Mouse (Mus musculus) left cerebral cortex, adult 9 months (tissue): Measurements from ENCODE around the gene Pde7b.
A peak's percentile ranks its signal among the peaks of the same experiment; 100 is the strongest.

ENCODE experiments used
- DNase-seq, 2 experiments: peaks; one replicate each; pipeline ENCODE4 v3.0.0; 2022; ENCODE audit warnings: low spot score in 2 of 2

Gene Pde7b

DNA sequence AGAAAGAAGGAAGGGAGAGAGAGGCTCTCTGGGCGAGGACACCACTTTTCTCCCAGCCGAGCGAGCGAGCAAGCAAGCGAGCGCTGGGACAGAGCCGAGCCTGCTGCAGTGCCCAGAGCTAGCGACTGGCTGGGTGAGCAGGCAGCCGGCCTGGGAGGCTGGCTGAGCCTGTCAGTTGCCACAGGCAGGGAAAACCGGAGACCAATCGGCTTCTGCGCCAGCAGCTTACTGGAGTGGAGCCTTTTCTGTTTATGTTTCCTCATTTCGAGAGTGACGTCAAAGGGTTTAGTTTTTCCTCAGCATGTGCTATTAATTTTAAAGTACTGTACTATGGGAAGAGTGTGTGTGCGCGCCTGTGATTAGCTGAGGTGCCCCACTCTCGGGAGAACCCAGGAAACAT lies at the start of gene Pde7b:
Pde7b (minus strand) TSS at position 173 of the 400 bp plus-strand sequence.
- peak; percentile 51 to 78 for DNase-seq

DNA sequence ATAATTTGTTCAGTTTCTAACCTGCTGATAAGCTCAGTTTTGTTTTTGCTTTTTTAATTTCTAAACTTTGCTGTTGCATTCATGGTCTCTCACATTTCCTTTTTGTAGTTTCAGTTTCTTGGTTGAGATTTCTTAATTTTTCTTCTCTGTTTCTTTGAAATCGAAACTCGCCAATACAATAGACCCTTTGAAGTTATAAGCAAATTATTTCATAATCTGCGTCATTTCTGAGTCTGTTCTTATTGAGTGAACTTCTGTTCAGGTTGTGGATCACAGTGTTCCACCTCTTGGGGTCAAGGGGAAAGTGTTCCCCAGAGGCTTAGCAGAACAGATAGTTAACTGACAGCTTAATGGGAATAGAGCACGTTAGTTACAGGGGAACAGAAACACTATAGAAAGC lies 47.2 kb upstream of the Pde7b start:
- DNase-seq = no peak

DNA sequence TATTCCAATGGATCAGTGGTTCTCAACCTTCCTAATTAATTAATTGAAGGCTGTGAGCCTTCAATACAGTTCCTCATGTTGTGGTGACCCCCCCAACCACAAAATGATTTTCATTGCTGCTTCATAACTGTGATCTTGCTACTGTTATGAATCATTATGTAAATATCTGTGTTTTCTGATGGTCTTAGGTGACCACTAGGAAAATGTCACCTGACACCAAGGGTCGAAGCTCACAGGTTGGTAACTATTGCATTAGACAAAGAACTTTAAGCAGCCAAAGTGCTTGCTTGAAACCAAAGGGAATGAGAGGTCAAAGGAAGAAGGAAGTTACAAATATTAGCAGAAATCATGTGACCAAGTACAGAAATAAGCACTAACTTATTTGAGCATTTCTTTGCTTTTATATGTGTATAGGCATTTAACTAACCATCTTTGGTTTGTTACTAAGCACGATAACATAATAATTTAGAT lies 45.6 kb upstream of the Pde7b start:
- no peak for DNase-seq

DNA sequence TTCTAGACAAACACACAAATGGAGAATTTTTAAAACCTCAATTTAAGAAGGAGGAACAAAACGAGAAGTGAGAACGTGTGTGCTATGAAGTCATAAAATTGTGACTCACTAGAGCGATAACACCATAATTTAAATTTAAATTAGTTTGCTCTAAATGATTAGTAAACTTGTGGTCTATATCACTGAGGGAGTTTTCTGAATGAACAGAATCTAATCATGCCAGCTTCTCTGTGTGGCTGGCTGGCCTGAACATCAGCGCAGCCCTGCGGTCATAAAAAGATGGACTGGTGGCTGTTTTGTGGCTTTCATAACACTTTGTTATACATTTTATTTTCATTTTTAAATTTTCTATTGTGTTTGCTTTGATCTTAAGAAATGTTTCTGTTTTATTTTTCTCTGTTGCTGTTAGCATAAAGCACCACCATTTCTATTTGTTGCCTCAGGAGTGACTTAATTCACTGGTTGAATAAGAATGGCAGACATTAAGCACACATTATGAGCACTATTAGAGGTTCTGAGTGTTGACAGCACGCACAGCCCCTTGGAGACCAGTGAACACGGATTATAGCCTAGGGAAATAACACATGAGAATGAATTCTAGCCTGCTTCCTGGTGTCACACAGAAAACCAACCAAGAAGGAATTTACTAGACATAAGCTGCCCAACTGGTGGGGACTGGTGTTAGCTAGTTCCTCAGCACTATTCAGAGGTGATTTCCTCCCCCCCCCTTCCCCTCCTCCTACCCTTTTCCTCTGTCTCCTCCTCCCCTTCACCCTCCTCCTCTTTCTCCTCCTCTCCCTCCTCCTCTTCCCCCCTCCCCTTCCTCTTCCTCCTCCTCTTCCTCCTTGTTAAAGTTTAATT lies 44.9 kb upstream of the Pde7b start:
- no peak for DNase-seq

DNA sequence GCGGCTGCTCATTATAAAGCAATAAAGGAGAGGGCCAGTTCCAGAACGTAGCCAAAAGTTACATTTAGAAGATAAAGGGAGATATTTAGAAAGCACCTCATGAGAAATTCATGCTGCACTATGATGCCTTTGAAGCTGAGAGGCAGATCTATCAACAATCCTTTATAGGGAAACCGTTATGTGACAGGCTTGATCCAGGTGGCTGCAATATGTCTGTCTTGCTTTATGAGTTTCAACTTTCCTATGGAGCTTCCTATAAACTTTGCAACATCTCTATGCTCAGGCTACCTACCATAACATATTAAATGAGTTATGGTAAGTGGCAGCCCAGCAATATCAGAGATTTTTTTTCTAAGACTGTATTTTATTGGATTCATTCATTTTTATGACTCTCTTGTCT lies 39.5 kb upstream of the Pde7b start:
- no peak for DNase-seq

DNA sequence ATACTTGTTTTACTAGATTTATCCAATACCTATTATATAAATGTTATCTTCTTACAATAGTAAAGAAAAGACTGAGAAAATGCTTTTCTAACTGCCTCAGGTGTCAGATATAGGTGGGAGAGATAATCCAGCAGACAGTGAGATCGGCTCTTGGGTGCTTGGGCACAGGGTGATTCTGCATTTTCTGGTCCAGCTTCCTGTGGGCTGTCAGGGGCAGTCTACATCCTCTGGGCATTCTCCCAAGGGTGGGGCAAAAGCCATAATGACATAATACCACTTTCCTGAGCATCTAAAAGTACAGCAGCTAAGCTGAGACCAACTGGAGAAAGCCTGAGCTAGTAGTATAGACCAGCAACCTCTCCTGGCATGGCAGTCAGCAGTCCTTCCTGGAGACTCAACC lies 34.1 kb upstream of the Pde7b start:
- DNase-seq = no peak

DNA sequence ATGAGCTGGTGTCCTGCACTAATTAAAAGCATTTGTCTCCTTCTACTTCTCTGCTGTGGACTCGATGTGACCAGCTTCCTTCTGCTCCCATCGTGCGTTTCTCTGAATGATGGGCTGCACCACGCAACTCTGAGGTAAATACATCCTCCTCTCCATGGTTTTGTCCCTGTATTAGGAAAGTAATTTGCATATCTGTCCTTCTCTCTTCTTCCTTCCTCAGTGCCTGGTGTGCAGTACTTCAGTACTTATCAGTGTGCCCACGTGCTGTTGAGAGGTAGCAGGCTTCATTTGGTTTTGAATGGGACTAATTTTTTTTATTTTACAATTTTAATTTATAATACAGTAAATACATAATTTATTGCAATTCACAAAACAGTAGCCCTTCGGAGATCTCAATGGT lies 33.4 kb upstream of the Pde7b start:
- no peak for DNase-seq

DNA sequence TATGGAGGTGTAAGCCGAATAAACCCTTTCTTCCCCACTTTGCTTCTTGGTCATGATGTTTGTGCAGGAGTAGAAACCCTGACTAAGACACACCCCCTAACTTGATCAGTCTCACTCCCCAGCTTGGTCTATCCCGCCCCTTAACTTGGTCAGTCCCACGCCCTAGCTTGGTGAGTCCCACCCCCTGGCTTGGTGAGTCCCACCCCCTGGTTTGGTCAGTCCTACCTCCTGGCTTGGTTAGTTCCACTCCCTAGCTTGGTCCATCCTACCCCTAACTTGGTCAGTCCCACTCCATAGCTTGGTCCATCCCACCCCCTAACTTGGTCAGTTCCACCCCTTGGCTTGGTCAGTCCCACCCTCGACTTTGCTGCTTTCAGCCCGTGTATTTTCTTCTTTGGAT lies 31.3 kb upstream of the Pde7b start:
- DNase-seq = no peak

DNA sequence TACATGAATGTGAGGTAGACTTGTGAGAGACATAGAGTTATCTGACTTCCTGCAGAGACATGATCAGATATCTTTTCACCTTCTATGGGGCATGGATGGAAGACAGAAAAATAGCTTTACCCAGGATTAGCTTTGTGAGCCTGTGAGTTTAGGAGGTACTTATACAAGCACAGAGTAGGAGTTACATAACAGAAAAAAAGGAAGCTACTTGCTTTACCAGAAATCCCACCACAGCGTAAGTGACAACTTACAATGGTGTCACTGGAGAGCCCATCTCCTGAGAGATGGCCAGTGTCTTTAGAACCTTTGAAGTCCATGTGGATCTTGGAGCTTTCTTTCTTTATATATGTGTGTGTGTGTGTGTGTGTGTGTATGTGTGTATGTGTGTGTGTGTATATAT lies 28.0 kb upstream of the Pde7b start:
- no peak for DNase-seq

DNA sequence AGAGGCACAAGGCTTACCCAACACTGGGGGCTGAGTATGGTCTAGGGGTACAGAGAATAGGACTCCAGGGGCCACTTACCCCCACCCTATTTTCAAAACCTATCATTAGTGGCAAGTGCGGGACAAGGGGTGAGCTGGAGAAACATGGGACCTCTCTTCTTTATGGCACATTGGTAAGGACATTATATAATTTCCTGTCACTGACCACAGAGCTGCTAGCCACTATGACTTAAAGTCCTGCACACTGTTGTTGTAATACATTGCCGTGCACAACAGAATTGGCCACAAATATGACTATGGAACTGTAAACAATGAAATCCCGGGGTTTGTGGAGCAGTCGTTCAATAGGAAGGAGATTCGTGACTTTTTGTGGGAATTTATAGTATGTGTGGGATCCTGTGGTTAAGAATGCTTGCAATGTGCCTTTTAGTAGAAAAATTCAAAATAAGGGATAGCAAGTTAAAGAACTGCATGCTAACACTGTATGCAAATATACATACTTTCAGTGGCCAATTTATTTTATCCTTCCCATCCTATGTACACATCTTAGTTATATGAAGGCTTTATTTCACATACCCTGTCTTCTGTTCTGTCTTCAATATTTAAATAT lies 25.9 kb upstream of the Pde7b start:
- DNase-seq = no peak

DNA sequence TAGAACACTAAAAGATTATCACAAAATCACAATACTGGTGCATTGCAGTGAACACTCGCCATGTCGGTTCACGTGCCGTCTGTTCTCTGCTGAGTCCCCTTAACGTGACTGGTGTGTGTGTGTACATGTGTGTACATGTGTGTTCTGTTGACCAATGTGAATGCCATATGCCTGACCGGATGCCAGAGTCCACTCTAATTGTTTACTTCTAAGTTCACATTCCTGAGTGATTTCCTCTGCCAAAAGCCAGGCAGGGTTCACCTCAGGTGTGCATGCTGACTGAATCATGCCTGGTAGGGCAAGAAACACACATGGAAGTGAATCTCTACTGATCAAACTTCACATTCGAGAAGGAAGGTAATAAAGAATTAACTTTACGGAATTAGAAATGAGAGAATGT lies 24.1 kb upstream of the Pde7b start:
- no peak for DNase-seq

DNA sequence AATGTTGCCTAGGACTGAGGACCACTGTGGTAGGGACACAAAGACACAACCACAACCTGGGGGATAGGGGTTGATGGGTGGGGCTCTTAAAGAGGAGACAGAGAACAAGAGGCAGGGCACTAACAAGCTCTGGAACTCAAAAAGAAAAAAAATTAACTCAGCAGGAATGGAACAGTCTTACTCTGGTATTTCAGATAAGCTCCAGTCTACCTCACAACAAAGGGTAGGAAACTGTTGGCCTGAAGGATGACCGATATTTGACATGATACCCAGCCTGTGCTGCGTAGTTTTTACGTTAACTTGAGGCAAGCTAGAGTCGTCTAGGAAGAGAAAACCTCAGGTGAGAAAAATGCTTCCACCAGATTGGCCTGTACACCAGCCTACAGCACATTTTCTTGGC lies 22.4 kb upstream of the Pde7b start:
- DNase-seq = no peak

DNA sequence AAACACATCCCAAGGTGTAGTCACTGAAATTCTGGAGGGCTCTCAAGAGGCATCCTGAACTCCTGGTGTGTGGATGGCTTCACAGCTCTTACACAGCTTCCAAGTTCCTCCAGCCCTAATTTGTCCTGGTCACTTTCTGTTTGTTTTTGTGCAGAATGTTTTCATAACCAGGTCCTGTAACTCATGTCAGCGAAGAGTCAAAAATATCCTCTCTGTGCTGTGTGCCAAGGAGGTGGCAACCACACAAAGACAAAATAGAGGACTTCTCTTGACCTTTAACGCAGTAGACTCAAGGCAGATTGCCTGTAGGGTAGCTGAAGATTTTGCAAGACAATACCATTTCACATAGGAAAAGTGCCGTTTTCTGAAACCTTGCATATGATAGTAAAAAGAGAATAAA lies 14.9 kb upstream of the Pde7b start:
- no peak for DNase-seq

DNA sequence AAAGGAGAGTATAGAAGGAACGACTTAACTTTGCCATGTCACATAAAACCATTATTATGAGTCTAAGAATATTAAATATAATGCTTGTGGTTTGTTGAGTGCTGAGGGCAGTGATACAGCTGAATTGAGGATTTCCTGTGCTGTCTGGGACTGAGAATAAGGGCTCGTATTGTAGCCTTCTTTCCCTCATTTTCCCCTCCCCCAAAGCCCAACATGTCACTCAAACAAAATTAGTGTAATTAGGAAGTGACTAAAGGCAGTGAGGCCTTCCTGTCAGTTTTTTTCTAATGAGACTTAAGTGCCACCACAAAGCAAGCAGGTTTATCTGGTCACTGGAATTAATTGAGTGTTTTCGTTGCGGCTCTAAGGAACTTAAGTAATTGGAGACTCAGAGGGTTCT lies 12.3 kb upstream of the Pde7b start:
- DNase-seq = no peak

DNA sequence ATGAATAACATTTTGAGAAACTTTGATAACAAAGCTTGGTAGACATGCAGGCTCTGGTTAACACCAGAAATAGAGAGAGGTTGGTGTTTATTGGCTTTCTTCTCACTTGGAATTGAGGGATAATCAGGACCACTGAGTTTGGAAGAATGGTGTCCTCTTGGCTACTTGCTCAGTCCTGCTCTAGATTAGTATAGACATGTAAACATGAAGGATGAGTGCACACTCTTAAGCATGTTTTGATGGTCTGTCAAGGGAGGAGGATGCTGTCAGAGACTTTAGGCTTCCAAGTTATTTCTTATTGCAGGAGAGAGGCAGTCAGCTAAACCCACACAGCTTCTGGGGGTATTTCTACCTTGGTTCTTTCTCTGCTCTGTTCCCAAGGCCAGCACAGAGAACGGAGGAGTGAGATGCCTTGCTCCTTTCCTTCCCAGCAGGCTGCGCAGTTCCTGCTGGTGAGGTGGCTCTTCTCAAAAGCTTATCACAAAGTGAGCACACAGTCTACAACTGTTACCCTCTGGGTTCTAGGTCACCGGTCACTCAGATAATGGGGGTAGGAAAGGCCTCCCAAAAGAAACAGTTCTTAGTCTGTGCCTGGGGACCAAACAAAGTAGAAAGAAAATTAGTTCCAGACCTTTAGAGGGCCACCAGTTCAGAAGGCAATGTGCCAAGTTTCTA lies 11.0 kb upstream of the Pde7b start:
- no peak for DNase-seq

DNA sequence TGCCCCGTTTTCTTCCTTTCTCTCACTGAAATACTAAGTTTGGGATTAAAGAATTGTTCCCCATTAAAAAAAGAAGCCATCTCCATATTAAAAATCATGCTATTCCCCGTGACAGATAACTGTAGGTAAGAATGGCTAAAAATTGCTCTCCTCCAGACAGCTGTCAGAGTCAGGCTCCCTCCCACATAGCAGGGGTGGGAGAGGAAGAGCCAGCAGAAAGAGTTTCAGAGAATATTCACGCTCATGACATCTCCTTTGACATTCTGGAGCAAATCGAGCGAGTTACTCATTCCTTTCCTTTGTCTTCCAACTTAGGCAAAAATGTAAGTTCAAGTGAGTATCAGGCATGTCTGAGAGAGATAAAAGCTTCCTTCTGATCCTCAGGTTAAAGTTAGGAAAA lies 8.7 kb upstream of the Pde7b start:
- peak in 1 of 2 experiments; percentile 50 for DNase-seq

DNA sequence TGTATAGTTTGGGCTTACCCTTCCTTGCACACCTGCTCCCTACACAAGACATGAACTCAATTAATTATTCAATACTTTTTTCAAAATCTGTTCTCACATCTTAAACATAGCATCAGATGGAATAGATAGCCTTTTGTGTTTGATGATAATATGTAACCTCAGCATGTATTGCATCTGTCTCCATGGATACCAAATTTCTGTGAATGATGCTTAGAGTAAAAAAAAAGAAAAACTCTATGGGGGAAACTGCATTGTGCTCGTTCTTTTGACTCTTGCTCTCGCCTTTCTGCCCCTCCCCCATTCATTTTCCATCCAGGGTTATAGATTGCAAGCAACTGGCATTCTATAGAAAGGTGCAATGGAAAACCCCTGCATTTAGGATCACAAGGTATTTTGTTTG lies 7.3 kb upstream of the Pde7b start:
- no peak for DNase-seq

DNA sequence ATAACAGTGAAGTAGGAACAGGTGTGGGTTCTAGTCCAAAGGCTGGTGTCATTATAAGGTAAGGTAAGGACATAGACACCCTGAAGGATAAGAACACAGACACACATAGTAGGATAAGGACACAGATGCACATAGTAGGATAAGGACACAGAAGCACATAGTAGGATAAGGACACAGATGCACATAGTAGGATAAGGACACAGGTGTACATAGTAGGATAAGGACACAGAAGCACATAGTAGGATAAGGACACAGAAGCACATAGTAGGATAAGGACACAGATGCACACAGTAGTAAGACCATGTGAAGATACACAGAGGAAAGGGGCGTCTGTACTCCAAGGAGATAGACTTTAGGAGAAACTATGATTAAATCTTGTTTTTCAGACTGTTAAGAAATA lies 5.2 kb upstream of the Pde7b start:
- no peak for DNase-seq

DNA sequence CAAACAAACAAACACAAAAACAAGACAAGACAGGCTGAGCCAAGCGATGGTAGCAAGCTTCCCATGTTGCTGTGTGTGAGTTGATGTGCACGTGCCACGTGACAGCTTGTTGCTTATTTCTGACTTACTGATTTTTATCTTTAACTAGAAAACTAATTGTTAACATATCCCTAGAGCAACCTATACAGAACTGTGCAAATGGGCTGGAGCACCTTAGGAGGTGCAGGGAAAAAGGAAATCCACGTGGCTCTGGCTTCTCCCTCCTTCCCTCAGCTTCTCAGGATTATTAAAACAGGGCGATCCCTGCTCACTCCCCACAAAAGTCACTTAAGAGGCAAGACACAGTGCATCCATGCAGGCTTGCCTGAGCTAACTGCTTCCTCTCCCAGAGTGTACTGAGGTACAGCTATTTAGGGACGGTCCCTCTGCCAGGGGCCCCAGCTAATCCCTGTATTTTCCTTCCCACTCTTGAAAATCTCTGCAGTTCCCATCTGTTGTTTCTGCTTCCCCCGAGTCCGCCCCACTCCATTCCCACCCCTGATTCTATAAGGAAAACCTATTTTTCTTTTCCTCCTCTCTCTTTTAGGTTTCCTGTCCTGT lies 606 bp upstream of the Pde7b start:
- peak in 1 of 2 experiments; percentile 34 for DNase-seq

DNA sequence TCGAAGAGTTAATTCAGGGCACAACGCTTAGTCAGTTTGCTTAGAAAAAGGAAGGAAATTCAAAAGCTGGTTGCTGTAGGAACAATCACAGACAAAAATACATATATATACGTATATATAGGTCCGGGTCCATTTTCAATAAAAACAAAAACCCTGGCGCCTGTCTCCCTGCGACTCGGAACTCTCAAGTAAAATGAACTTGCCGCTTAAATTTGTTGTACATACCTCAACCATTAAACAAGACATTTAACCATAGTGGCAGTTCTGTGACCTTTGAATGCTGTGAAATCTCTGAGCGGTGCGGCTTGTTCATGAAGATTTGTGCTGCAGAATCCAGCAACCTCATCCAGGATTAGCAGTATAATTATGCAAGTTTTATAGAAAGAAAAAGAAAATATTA lies 427 bp downstream of the Pde7b start:
- DNase-seq = no peak

DNA sequence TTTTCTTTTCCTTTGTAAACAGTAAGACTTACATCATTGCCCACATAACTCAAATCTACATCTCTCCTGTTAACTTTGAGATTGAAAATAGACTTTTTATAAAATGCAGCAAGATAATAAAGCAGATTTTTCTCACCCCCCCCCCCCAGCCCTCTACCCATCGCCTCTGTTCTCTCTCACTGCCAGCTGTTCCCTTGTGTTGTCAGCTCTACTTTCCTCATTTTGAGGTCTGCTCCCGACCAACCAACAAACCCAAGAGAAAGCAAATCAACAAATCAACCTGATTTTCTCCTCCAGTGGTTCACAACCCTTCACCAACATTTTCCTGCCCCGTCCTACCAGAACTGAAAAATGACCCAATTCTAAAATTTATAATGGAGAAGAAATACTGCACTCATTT lies 916 bp downstream of the Pde7b start:
- no peak for DNase-seq

DNA sequence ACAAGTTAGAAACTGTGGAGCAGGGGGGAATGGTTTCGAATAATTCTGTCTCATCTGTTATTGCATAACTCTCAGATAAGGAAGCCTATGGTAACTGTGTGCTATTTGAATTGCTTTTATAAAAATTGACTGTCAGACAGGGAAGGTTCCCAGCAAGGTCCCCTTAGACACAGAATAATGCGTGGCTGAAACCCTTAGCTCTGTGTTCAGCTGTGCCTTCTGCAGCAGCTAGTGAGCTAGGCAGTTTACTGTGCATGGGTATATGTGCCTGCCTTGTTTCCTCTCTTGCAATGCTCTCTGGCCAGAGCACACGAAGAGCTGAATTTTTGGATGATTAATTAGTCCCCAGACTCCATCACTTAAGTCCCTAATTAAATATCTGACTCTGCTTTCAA lies 1.4 kb downstream of the Pde7b start:
- no peak for DNase-seq
